Mouse (Mus musculus) right cerebral cortex, adult 18-20 months (tissue): Measurements from ENCODE around the gene Purb.
A peak's percentile ranks its signal among the peaks of the same experiment; 100 is the strongest.
"Not testable (repeated sequence)": the region's sequence is repeated elsewhere in the genome, so short reads cannot be mapped to it uniquely, and the experiment has no call there.

Experiments used
- DNase-seq: peaks from one replicate; pipeline ENCODE4 v3.0.0; 2022; ENCODE audit warnings: mixed read lengths

The Purb gene

GRCm38 (mm10) chr11:6484244-6484959, 8.7 kb upstream of the Purb start:
- no peak for DNase-seq

- no peak for DNase-seq
Measured at GRCm38 (mm10) chr11:6483103-6483502, 7.4 kb upstream of the Purb start.

- no peak for DNase-seq
Measured at GRCm38 (mm10) chr11:6481669-6482185, 6.0 kb upstream of the Purb start.

GRCm38 (mm10) chr11:6480681-6481405, 5.1 kb upstream of the Purb start:
- DNase-seq, result peak; percentile 15

- no peak for DNase-seq
Measured at GRCm38 (mm10) chr11:6480191-6480590, 4.5 kb upstream of the Purb start.

- DNase-seq, result no peak
Measured at GRCm38 (mm10) chr11:6479231-6479630, 3.5 kb upstream of the Purb start.

GRCm38 (mm10) chr11:6477350-6477749, 1.6 kb upstream of the Purb start:
- no peak for DNase-seq

GRCm38 (mm10) chr11:6476876-6477275, 1.2 kb upstream of the Purb start:
- no peak for DNase-seq

- DNase-seq, result peak; percentile 53
Measured at GRCm38 (mm10) chr11:6474874-6475731, 614 bp downstream of the Purb start.

- no peak for DNase-seq
Measured at GRCm38 (mm10) chr11:6474381-6474780, 1.3 kb downstream of the Purb start.

GRCm38 (mm10) chr11:6472076-6472475, 3.6 kb downstream of the Purb start:
- DNase-seq, result no peak

GRCm38 (mm10) chr11:6471493-6471892, 4.2 kb downstream of the Purb start:
- no peak for DNase-seq

- no peak for DNase-seq
Measured at GRCm38 (mm10) chr11:6471054-6471453, 4.7 kb downstream of the Purb start.

GRCm38 (mm10) chr11:6468541-6468940, 7.2 kb downstream of the Purb start:
- DNase-seq, result no peak

GRCm38 (mm10) chr11:6465122-6465521, 10.6 kb downstream of the Purb start:
- DNase-seq, result peak; percentile 65

GRCm38 (mm10) chr11:6463159-6463837, 12.4 kb downstream of the Purb start:
- no peak for DNase-seq

- DNase-seq, result no peak
Measured at GRCm38 (mm10) chr11:6456083-6456482, 19.6 kb downstream of the Purb start.

- not testable (repeated sequence) for DNase-seq
Measured at GRCm38 (mm10) chr11:6448155-6448554, 27.6 kb downstream of the Purb start.

- DNase-seq, result no peak
Measured at GRCm38 (mm10) chr11:6447493-6447892, 28.2 kb downstream of the Purb start.

GRCm38 (mm10) chr11:6445951-6446350, 29.8 kb downstream of the Purb start:
- no peak for DNase-seq

- DNase-seq, result no peak
Measured at GRCm38 (mm10) chr11:6445441-6445840, 30.3 kb downstream of the Purb start.

GRCm38 (mm10) chr11:6444077-6444853, 31.5 kb downstream of the Purb start, which contains the start of gene H2afv:
TSS of gene H2afv (minus strand) at chr11:6444443.
- DNase-seq, result peak; percentile 99
